Mouse (Mus musculus): ENCODE measurements at regions not wholly inside any gene's neighbourhood (a gene's known extent, or its start where the extent isn't known, plus 50 kb on each side); places are given as distances from the start of the nearest gene placed in this dataset.

DNA sequence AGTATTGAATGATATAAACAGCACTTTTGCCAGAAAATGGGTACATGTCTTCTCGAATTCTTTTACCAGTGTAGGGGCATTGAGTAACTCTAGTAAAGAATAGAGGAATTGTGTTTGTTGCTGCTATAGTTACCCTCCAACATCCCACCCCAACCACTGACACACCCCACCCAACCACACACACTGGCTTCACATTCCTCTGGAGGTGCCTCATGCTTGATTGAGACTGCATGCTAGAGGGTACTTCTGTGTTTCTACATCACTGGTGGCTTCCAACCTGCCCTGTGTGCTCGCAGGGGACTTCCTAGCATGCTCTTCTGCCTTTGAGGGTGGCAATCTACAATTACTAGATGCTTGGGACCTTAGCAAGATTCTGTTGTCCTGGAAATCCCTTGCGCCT, 70.5 kb upstream of the Sv2b start:
- no peak for TF ChIP-seq CTCF (IDR thresholded peaks at IDR 0.05; ENCODE audit: low read depth, low read length)
- TF ChIP-seq POLR2A (IDR thresholded peaks at IDR 0.05; ENCODE audit: borderline replicate concordance, low read depth, low read length) = no peak

Data from bone marrow macrophage, adult 2 months (primary cell).